Mouse (Mus musculus) embryonic fibroblast, embryonic 13.5 days (primary cell): Measurements from ENCODE around the gene Ankrd44.

Experiments used
- CTCF ChIP-seq: IDR thresholded peaks from 2 replicates; pipeline ENCODE4 v1.5.1; 2011; ENCODE audit warnings: mild to moderate bottlenecking, control low read depth, low read length, moderate library complexity, borderline replicate concordance; ENCODE audit not compliant: insufficient read depth
- POLR2A ChIP-seq: IDR thresholded peaks from 2 replicates; pipeline ENCODE4 v1.6.1; 2011; ENCODE audit warnings: low read depth, mild to moderate bottlenecking, control low read depth, low read length, moderate library complexity

DNA sequence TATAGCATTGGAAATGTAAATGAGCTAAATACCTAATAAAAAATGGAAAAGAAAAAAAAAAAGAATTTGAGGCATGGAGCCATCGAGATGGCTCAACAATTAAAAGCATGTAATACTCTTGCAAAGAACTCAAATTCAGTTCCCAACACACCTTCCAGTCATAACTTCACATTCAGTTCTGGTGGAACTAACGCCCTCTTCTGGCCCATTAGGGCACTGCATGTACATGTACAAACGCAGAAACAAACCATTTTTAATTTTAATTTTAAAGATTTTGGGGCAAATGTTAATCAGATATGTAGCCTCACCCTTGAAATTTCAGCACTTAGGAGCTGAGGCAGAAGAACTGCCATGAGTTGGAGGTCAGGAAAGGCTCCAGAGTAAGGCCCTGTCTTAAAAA lies 32.3 kb upstream of the Ankrd44 start:
- TF ChIP-seq POLR2A = no peak
- no peak for TF ChIP-seq CTCF
